Mouse (Mus musculus) limb, embryonic 12.5 days (tissue): ENCODE data around the gene C1qtnf4. TPM values are rescaled to one million over a fixed set of nuclear protein-coding genes. Genes with fewer than 3 reads are reported as not detected.
A peak's percentile ranks its signal among the peaks of the same experiment; 100 is the strongest.

Source experiments
- ATAC-seq: fragments of 200-750 bp; cut with Nextera tagmentation; 2 replicates; pipeline ENCODE4 v1.8.0; 2017; ENCODE audit warnings: low read depth, moderate TSS enrichment; ENCODE audit not compliant: insufficient number of reproducible peaks, insufficient read depth, low FRiP score, low TSS enrichment
- H3K27ac ChIP-seq: fragments of 300-500 bp; sonication (generic); 2 replicates; pipeline ENCODE4 v1.5.1; 2016; ENCODE audit warnings: mild to moderate bottlenecking, moderate library complexity
- H3K27me3 ChIP-seq: fragments of 300-500 bp; sonication (generic); 2 replicates; pipeline ENCODE4 v1.6.1; 2016; ENCODE audit warnings: mild to moderate bottlenecking, moderate library complexity
- H3K36me3 ChIP-seq: fragments of 300-500 bp; sonication (generic); 2 replicates; pipeline ENCODE4 v1.6.1; 2016; ENCODE audit warnings: mild to moderate bottlenecking, moderate library complexity
- H3K4me1 ChIP-seq: fragments of 300-500 bp; sonication (generic); replicated peaks from 2 replicates; pipeline ENCODE4 v1.6.1; 2016
- H3K4me2 ChIP-seq: fragments of 300-500 bp; sonication (generic); 2 replicates; pipeline ENCODE4 v1.6.1; 2016; ENCODE audit warnings: mild to moderate bottlenecking, moderate library complexity
- H3K4me3 ChIP-seq: fragments of 300-500 bp; sonication (generic); replicated peaks from 2 replicates; pipeline ENCODE4 v1.5.1; 2016; ENCODE audit warnings: mild to moderate bottlenecking
- H3K9ac ChIP-seq: fragments of 300-500 bp; sonication (generic); replicated peaks from 2 replicates; pipeline ENCODE4 v1.6.1; 2016; ENCODE audit warnings: mild to moderate bottlenecking, moderate library complexity
- H3K9me3 ChIP-seq: fragments of 300-500 bp; sonication (generic); 2 replicates; pipeline ENCODE4 v1.6.1; 2016; ENCODE audit warnings: mild to moderate bottlenecking, moderate library complexity
- WGBS: fragments of 180-500 bp; shearing (Covaris S2); methylation state at CpG from one replicate; pipeline ENCODE4 v1.1.7; 2016; 5-methylcytosine and 5-hydroxymethylcytosine counted together
- polyA plus RNA-seq: library from polyadenylated mRNA; unstranded; fragments of >200 nt; fragmentation: Nextera tagmentation; extraction: Ambion mirVana; gene quantifications from 2 replicates; pipeline ENCODE4 v1.2.1, GENCODE M21; 2016

C1qtnf4 gene
- polyA plus RNA-seq, 1 experiment from 2014 or later: 20.9 TPM

DNA sequence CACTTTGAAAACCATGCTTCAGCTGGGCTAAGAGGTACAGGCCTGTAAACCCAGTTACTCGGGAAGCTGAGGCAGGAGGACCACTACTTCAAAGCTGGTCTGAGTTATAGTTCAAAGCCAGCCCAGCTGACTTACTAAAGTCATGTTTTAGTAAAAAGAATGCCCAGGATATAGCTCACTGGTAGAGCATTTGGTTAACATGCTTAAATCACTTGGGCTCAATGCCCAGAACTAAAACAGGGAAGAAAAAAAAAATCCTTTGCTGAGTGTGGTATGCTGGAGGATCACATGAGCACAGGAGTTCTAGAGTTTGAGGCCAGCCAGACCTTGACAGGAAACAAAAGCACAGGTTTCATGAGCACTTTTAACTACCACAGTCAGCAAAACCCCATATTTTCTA is 26.0 kb downstream of the C1qtnf4 start:
- no peak overlapping the region for H3K27ac ChIP-seq
- ATAC-seq: no peak
- H3K4me1 ChIP-seq: peaks cover 14% of the 10 kb centered on the region
- H3K4me2 ChIP-seq: no peak overlapping the region
- H3K36me3 ChIP-seq: peaks cover 78% of the 10 kb centered on the region
- H3K9ac ChIP-seq: no peak overlapping the region
- 77% methylated on average over 1 of the region's 1 CpGs for WGBS
- no peaks in the 10 kb centered on the region for H3K9me3 ChIP-seq
- no peaks in the 10 kb centered on the region for H3K27me3 ChIP-seq
- H3K4me3 ChIP-seq: no peak overlapping the region

DNA sequence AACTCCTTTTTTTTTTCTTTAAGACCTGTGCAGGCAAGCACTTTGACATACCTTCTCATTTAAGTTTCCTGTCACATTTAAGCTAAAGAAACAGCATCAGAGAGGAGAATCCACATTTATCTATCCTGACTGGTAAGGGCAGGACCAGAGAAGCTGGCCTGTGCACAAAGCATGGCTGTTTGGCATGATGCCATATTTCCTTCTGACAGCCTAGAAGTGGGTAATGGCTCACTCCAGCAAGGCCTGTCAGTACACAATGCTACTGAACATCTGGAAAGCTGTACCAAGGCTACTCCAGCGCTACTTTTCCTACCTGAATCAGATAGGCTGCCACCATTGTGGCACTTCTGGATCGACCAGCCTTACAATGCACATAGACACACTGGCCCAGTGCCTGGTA is 28.0 kb downstream of the C1qtnf4 start:
- no peaks in the 10 kb centered on the region for H3K27me3 ChIP-seq
- H3K9ac ChIP-seq: no peak overlapping the region
- no peak overlapping the region for H3K4me2 ChIP-seq
- WGBS: 86% methylated on average over 2 of the region's 2 CpGs
- H3K36me3 ChIP-seq: peaks cover 60% of the 10 kb centered on the region
- no peak for ATAC-seq
- H3K4me1 ChIP-seq: peaks cover 18% of the 10 kb centered on the region
- H3K9me3 ChIP-seq: no peaks in the 10 kb centered on the region
- H3K4me3 ChIP-seq: no peak overlapping the region
- H3K27ac ChIP-seq: no peak overlapping the region

DNA sequence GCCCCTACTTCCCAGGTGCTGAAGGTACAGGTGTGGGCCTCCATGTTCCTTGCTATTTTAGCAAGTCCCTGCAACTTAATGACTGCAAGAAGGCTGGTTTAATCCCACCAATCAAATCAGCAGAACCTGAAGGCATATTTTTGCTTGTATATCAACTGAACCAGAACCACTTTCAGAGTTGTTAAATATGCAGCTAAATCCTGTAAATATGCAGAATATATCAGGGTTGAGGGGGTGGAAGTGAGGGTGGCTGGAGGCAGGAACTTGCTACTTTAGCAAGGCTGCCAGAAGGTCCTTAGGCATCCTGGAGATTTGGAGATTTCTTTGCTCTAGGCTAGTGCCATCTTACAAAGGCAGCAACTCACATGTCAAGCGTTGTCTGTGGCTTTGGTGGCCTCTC is 29.9 kb downstream of the C1qtnf4 start:
- H3K4me3 ChIP-seq: no peak overlapping the region
- WGBS: 96% methylated on average over 1 of the region's 1 CpGs
- 0 out of 2 replicates have a peak overlapping the region, but pooled peaks have one; percentile 80 for H3K4me2 ChIP-seq
- H3K27me3 ChIP-seq: no peaks in the 10 kb centered on the region
- no peak for ATAC-seq
- H3K4me1 ChIP-seq: peaks cover 18% of the 10 kb centered on the region
- H3K27ac ChIP-seq: no peak overlapping the region
- no peaks in the 10 kb centered on the region for H3K9me3 ChIP-seq
- H3K9ac ChIP-seq: no peak overlapping the region; the same call in 1 of the 2 replicates
- H3K36me3 ChIP-seq: peaks cover 41% of the 10 kb centered on the region

DNA sequence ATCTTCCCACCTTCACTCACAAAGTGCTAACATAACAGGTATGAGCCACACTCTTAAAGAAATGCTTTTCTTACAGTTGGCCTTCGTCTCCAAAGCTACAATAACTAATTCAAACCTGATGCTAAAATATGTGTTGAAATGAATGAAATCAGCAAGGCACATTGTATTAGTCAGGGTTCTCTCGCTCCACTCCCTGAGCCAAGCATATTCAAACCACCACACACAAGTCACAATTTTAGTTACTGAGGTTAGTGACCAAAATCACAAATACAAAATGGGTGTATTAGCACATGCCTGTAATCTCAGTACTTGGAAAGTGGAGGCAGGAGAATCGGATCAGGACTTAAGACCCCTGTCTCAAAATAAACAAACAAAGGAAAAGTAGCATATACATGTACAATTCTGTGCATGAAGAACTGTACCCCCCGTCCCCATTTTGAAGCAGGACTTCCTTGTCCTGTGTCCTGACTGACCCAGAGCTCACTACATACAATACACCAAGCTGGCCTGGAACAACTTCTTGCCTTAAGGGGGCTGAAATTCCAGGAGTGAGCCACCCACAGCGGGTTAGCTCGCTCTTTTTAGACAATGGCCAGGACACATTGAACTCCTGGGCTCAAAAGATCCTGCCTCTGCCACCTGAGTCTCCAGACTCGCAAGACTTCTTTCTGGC is 31.0 kb downstream of the C1qtnf4 start:
- 26% methylated on average over 7 of the region's 7 CpGs for WGBS

DNA sequence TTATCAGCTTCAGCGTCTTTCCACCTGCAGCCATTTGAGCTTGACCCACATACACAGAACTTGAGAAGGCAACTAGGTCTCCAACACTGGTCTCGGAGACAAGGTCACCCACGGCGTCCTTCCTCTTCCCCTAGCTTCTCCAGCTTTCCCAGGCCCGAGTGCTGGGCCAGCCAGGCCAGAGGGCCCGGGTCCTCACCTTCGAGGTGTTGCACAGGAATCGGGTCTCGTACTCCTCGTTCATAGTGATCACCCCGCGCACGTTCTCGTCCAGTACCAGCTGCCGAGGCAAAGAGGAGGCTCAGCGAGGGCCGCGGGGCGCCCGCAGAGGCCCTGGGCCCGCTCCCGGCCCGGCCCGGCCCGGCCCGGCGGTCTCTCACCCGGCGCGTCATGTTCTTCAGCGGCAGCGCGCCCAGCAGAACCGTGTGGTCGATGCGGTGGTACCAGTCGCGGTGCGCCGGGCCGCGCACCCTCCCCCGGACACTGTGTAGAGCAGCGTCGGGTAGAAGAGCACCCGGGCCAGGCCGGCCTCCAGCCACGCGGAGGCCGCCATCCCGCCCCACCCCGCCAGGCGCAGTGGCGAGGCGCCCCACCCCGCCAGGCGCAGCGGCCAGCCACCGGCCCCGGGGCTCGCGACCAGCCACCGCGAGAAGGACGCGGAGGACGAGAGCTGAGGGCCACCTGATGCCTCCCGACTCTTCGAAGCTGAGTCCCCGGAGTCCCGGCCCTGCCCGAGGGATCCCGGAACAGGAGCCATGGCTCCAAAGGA is 31.8 kb downstream of the C1qtnf4 start:
- H3K27ac ChIP-seq: peak overlapping the region; percentile 97
- WGBS: under 1% methylated on average over 73 of the region's 73 CpGs
- peak; percentile 80 for ATAC-seq
- peak overlapping the region; percentile 69 for H3K4me3 ChIP-seq
- H3K9me3 ChIP-seq: no peaks in the 10 kb centered on the region
- H3K36me3 ChIP-seq: peaks cover 26% of the 10 kb centered on the region; the same call in 1 of the 2 replicates
- H3K4me1 ChIP-seq: peaks cover 18% of the 10 kb centered on the region
- H3K27me3 ChIP-seq: no peaks in the 10 kb centered on the region
- peak overlapping the region; percentile 98 for H3K9ac ChIP-seq
- peak overlapping the region; percentile 80 for H3K4me2 ChIP-seq

More for the DNA sequence above, 31.0 kb downstream of the C1qtnf4 start:
- H3K36me3 ChIP-seq: peaks cover 29% of the 10 kb centered on the region
- peak overlapping the region; percentile 98 for H3K9ac ChIP-seq
- no peaks in the 10 kb centered on the region for H3K9me3 ChIP-seq
- peak overlapping the region; percentile 97 for H3K27ac ChIP-seq
- H3K4me2 ChIP-seq: peak overlapping the region; percentile 80
- H3K4me3 ChIP-seq: peak overlapping the region; percentile 69
- peaks cover 18% of the 10 kb centered on the region for H3K4me1 ChIP-seq
- ATAC-seq: peak; percentile 24; the same call in 1 of the 2 replicates
- no peaks in the 10 kb centered on the region for H3K27me3 ChIP-seq

DNA sequence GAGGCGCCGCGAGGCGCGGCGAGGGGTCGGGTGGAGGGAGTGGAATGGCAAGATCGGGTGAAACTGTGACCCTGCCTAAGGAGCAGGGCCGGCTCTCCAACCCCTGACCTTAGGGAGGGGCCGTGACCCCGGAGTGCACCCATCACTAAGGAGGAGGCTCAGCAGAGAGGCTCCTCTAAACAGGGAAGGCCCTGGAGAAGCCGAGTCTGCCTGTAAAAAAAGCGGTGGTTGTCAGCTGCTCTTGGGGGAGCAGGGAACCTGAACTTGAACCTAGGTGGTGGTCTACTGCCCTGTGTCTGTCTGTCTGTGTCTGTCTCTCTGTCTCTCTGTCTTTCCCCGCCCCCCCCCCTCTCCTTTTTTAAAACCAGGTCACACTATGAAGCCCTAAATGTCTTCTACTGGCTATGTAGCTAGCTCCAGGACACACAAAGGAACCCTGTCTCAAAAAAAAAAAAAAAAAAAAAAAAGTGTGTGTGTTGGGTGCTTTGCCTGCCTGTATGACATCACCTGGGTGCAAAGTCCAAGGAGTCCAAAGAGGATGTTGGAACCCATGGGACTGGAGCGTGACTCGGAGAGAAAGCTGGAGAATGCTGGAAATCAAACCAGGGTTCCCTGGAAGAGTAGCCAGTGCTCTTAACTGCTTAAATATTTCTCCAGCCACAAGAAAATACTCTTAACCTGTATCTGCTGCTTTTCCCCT is 32.5 kb downstream of the C1qtnf4 start:
- Histone ChIP-seq H3K4me2 (peak overlapping the region; percentile 80), H3K27ac (peak overlapping the region; percentile 97), H3K9ac (peak overlapping the region; percentile 98), H3K4me1 (peaks cover 18% of the 10 kb centered on the region), H3K27me3 (no peaks in the 10 kb centered on the region), H3K4me3 (peak overlapping the region; percentile 69), H3K36me3 (peaks cover 19% of the 10 kb centered on the region; the same call in 1 of the 2 replicates), H3K9me3 (no peaks in the 10 kb centered on the region)
- peak; percentile 45; the same call in 1 of the 2 replicates for ATAC-seq
- WGBS: 10% methylated on average over 16 of the region's 16 CpGs

DNA sequence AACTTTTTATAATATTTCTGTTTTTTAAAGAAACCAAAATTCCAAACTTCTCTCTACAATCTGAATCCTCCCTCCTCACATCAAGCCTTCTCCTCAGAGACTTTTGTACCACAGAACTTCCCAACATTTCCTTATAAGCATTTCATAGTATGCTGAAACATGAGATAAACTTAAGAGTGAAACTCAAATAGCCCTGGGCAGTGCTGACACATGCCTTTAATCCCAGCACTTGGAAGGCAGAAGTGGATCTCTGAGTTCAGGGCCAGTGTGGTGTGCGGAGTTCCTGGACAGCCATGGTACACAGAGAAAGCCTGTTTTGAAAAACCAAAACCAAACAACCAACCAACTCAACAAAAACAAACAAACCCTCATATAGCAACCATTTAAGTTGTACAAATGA is 35.5 kb downstream of the C1qtnf4 start:
- peaks cover 9% of the 10 kb centered on the region for H3K4me1 ChIP-seq
- no peaks in the 10 kb centered on the region for H3K36me3 ChIP-seq
- no peak overlapping the region for H3K27ac ChIP-seq
- WGBS: 95% methylated on average over 1 of the region's 1 CpGs
- ATAC-seq: no peak
- H3K4me2 ChIP-seq: no peak overlapping the region
- no peak overlapping the region for H3K4me3 ChIP-seq
- H3K27me3 ChIP-seq: no peaks in the 10 kb centered on the region
- no peak overlapping the region for H3K9ac ChIP-seq
- H3K9me3 ChIP-seq: no peaks in the 10 kb centered on the region

DNA sequence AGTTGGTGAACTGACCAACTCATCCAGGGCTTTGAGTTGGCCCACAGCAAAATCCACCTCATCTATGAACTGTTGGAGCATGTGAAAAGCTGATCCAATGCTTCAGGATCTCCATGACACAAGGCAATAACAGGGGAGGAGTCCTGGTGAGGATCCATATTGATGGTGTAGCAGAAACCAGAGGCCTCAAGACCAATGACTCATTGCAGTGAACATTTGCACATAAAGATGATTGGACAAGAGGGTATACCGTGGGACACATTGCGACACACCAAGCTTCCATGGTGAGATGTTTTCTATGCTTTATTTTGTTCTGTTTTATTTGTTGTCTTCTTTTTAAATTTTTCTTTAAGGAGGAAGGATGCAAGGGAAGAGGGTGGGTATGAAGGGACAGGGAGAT is 37.0 kb downstream of the C1qtnf4 start:
- peaks cover 4% of the 10 kb centered on the region; the same call in 1 of the 2 replicates for H3K4me1 ChIP-seq
- no peak overlapping the region for H3K27ac ChIP-seq
- no peak overlapping the region for H3K4me2 ChIP-seq
- H3K4me3 ChIP-seq: no peak overlapping the region
- no peaks in the 10 kb centered on the region for H3K9me3 ChIP-seq
- no peak overlapping the region for H3K9ac ChIP-seq
- WGBS: 97% methylated on average over 2 of the region's 2 CpGs
- ATAC-seq: no peak
- H3K36me3 ChIP-seq: no peaks in the 10 kb centered on the region
- no peaks in the 10 kb centered on the region for H3K27me3 ChIP-seq

DNA sequence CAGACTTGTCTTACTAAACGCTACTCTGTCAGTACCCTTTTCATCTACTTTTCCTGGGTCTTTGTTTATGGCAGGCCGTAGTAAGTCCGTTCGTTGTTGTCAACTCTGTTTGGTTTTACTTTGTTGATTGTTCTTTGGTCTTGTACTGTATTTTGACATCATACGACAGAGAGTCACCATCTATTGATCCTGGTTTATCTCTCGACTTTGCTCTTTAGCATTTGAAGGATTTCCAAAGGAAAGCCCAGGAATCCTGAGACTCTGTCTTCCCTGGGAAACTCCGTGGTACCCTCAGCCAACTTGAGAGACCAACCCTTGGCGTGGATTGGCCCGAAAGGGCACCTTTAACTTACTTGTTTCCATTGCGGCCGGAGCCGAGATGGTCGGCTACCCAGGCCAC is 42.9 kb downstream of the C1qtnf4 start:
- H3K4me2 ChIP-seq: no peak overlapping the region
- no peak overlapping the region for H3K27ac ChIP-seq
- no peak overlapping the region for H3K4me3 ChIP-seq
- ATAC-seq: no peak
- WGBS: 86% methylated on average over 13 of the region's 13 CpGs
- no peaks in the 10 kb centered on the region for H3K4me1 ChIP-seq
- no peaks in the 10 kb centered on the region for H3K9me3 ChIP-seq
- H3K36me3 ChIP-seq: no peaks in the 10 kb centered on the region
- no peak overlapping the region for H3K9ac ChIP-seq
- peaks cover 10% of the 10 kb centered on the region; the same call in 1 of the 2 replicates for H3K27me3 ChIP-seq

DNA sequence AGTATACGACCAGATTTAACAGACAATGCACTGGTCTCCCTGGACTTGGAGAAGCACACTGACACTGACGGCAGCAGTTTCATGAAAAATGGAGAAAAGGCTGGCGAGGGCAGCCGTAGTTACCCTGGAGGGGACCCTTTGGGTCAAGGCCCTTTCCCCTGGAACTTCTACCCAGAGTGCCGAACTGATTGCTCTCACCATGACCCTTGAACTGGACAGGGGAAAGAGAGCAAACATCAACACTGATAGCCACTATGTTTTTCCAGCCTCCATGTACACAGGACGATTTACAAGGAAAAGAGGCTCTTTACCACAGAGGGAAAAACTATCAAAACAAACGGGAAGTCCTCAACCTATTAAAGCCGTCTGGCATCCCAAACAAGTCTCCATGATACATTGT is 46.2 kb downstream of the C1qtnf4 start:
- Histone ChIP-seq H3K4me2 (no peak overlapping the region), H3K27me3 (peaks cover 10% of the 10 kb centered on the region; the same call in 1 of the 2 replicates), H3K9me3 (no peaks in the 10 kb centered on the region), H3K4me1 (no peaks in the 10 kb centered on the region), H3K27ac (no peak overlapping the region), H3K4me3 (no peak overlapping the region), H3K9ac (no peak overlapping the region), H3K36me3 (no peaks in the 10 kb centered on the region)
- no peak for ATAC-seq
- WGBS: 72% methylated on average over 8 of the region's 8 CpGs

DNA sequence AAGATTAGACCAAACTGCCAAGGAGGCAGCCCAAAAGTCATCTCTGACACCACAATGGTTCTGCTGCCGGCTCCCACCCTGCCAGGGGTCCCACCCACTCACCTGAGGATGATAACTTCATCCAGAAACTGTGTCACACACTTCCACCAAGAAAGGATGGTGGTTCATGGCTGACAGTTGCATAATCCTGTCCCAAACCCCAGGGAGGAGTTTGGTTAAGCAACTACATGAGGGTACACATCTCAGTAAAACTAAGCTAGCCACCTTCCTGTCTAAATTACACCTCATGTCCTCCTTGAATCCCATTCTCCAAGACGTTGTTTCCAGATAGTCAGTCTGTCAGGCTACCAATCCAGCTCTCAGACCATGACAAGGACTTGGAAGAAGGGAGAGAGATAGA is 46.6 kb downstream of the C1qtnf4 start:
- no peaks in the 10 kb centered on the region for H3K9me3 ChIP-seq
- H3K4me2 ChIP-seq: no peak overlapping the region
- H3K4me3 ChIP-seq: no peak overlapping the region
- H3K4me1 ChIP-seq: no peaks in the 10 kb centered on the region
- no peak for ATAC-seq
- no peak overlapping the region for H3K9ac ChIP-seq
- peaks cover 10% of the 10 kb centered on the region; the same call in 1 of the 2 replicates for H3K27me3 ChIP-seq
- WGBS: 74% methylated on average over 2 of the region's 2 CpGs
- H3K27ac ChIP-seq: no peak overlapping the region
- no peaks in the 10 kb centered on the region for H3K36me3 ChIP-seq
